18 mouse cellular contexts compared by ENCODE assay signal in the genomic region with DNA sequence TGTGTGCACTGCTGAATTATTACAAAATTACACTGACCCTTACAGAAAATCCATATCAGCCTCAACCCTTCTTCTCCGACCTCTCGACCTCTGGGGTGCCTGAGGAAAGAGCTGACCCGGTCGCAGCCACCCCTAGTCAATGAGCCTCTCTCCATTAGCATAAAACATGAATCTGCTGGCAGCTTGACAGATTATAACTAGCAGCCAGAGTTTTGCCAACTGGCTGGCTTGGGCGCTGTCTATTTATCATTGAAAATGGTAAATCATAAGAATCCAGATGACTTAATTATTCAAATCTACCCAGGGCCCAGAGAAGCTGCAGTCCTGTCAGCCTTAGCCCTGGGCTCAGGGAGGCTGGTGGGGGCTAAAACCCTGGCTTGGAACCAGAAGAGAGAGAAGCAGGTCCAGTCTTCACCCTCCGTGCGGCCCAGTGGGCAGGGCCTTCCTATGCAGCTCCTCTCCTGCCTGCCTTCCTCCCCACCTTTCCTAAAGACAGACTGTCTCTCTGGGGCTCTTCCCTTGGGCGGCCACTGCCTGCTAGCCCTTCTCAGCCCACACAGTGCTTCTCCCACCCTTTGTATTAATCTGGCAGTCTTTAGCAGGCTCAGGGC. TPM values are rescaled to one million over a fixed set of nuclear protein-coding genes. Genes with fewer than 3 reads are reported as not detected.
A peak's percentile ranks its signal among the peaks of the same experiment; 100 is the strongest.
DNase-seq lines count a peak whose midpoint lies in the region; ATAC-seq lines count a peak whose summit lies in the region.
"Had no signal": no experiment of that assay in that cellular context is flagged by ENCODE, and none has a peak within 500 bp of the region (broad histone marks: within the 10 kb centered on the region; RNA-seq: fewer than 3 reads in every experiment).

No protein-coding gene starts in this region.

- H3K27me3 ChIP-seq in neural tube, embryonic 11.5 days (ENCODE audit: control insufficient read depth, insufficient read depth, low read length) = no peaks in the 10 kb centered on the region
- peaks cover 3% of the 10 kb centered on the region for H3K27me3 ChIP-seq in hindbrain, embryonic 15.5 days
- H3K27me3 ChIP-seq in neural tube, embryonic 13.5 days = no peaks in the 10 kb centered on the region

- peak overlapping the region; percentile 79 for H3K27ac ChIP-seq in neural tube, embryonic 11.5 days (ENCODE audit: low read depth, low read length)
- peak overlapping the region; percentile 74 for H3K27ac ChIP-seq in hindbrain, embryonic 15.5 days (replicated peaks)
- peak overlapping the region; percentile 83 for H3K27ac ChIP-seq in neural tube, embryonic 13.5 days (replicated peaks)
- H3K27ac ChIP-seq: embryonic facial prominence, embryonic 12.5 days had no signal

- no peaks in the 10 kb centered on the region; the same call in 1 of the 2 replicates for H3K36me3 ChIP-seq in neural tube, embryonic 11.5 days (ENCODE audit: control insufficient read depth, insufficient read depth, low read length)
- H3K36me3 ChIP-seq in hindbrain, embryonic 15.5 days = no peaks in the 10 kb centered on the region
- no peaks in the 10 kb centered on the region for H3K36me3 ChIP-seq in neural tube, embryonic 13.5 days
- H3K36me3 ChIP-seq: embryonic facial prominence, embryonic 12.5 days had no signal

- no peak for DNase-seq in neural tube, embryonic 11.5 days (ENCODE audit: low spot score)
- no peak for DNase-seq in neural tube, embryonic 10.5 days (ENCODE audit: extremely low spot score, low spot score)
- DNase-seq in layer of hippocampus, adult 9-10 months (ENCODE audit: low spot score) = no peak
- DNase-seq in lung, postnatal 25 days (ENCODE audit: low spot score) = no peak
- no peak for DNase-seq in left cerebral cortex, postnatal 10 days (ENCODE audit: extremely low spot score in 1 of 2, low spot score in 2 of 2)
- DNase-seq: adrenal gland, postnatal 10 days; cerebellum, postnatal 36 days; gastrocnemius, postnatal 10 days; heart, postnatal 14 days; kidney, postnatal 10 days; layer of hippocampus, adult 9-11 months; liver; lung, adult 2 months had no signal

- peak overlapping the region; percentile 19 for H3K9ac ChIP-seq in neural tube, embryonic 11.5 days (ENCODE audit: low read length)
- H3K9ac ChIP-seq in hindbrain, embryonic 15.5 days = 0 out of 2 replicates have a peak overlapping the region, but pooled peaks have one; percentile 16
- peak overlapping the region; percentile 85 for H3K9ac ChIP-seq in neural tube, embryonic 13.5 days
- H3K9ac ChIP-seq: embryonic facial prominence, embryonic 12.5 days had no signal

- no peak for ATAC-seq in neural tube, embryonic 11.5 days (ENCODE audit: insufficient read depth, low FRiP score, low TSS enrichment)
- 0 out of 2 replicates have a peak, but pooled peaks have one; percentile 15 for ATAC-seq in hindbrain, embryonic 15.5 days (ENCODE audit: low FRiP score, low read depth)
- no peak for ATAC-seq in neural tube, embryonic 13.5 days (ENCODE audit: low read depth)
- ATAC-seq: intestine, postnatal 0 days had no signal

- intact Hi-C loops in left cerebral cortex, postnatal 10 days (cut with DNase I) = no loop called here

- no peak overlapping the region for H3K4me2 ChIP-seq in neural tube, embryonic 11.5 days (ENCODE audit: low read depth)
- H3K4me2 ChIP-seq in hindbrain, embryonic 15.5 days = peak overlapping the region; percentile 69
- peak overlapping the region; percentile 69 for H3K4me2 ChIP-seq in neural tube, embryonic 13.5 days
- H3K4me2 ChIP-seq: embryonic facial prominence, embryonic 12.5 days had no signal

- no peaks in the 10 kb centered on the region for H3K9me3 ChIP-seq in neural tube, embryonic 11.5 days (ENCODE audit: control insufficient read depth, low read length)
- no peaks in the 10 kb centered on the region for H3K9me3 ChIP-seq in hindbrain, embryonic 15.5 days
- no peaks in the 10 kb centered on the region for H3K9me3 ChIP-seq in neural tube, embryonic 13.5 days
- H3K9me3 ChIP-seq: embryonic facial prominence, embryonic 12.5 days; G1E had no signal

- H3K4me3 ChIP-seq in neural tube, embryonic 11.5 days (ENCODE audit: low read depth, low read length) = no peak overlapping the region
- no peak overlapping the region for H3K4me3 ChIP-seq in hindbrain, embryonic 15.5 days
- no peak overlapping the region for H3K4me3 ChIP-seq in neural tube, embryonic 13.5 days
- H3K4me3 ChIP-seq: embryonic facial prominence, embryonic 12.5 days had no signal

- WGBS in neural tube, embryonic 11.5 days = 66% methylated on average over 8 of the region's 8 CpGs
- WGBS in hindbrain, embryonic 15.5 days = 35% methylated on average over 8 of the region's 8 CpGs
- 32% methylated on average over 8 of the region's 8 CpGs for WGBS in neural tube, embryonic 13.5 days

- H3K4me1 ChIP-seq in neural tube, embryonic 11.5 days (ENCODE audit: control insufficient read depth, insufficient read depth, low read length) = peaks cover 54% of the 10 kb centered on the region
- H3K4me1 ChIP-seq in hindbrain, embryonic 15.5 days (replicated peaks) = peaks cover 49% of the 10 kb centered on the region
- peaks cover 82% of the 10 kb centered on the region for H3K4me1 ChIP-seq in neural tube, embryonic 13.5 days (replicated peaks)
- H3K4me1 ChIP-seq: embryonic facial prominence, embryonic 12.5 days had no signal

RNA-seq across cellular contexts. Expression of a gene that starts 58.7 kb away (rescaled TPM):
- 55.9 and 65.4 TPM in 2 replicates for polyA plus RNA-seq in neural tube, embryonic 11.5 days (2014; fragmentation: Nextera tagmentation; extraction: Ambion mirVana)
- 26.9 and 31.1 TPM in 2 replicates for polyA plus RNA-seq in hindbrain, embryonic 15.5 days (2015; fragmentation: Nextera tagmentation; extraction: Ambion mirVana)
- polyA plus RNA-seq in neural tube, embryonic 13.5 days (2015; fragmentation: Nextera tagmentation; extraction: Ambion mirVana) = 36.1 and 41.0 TPM in 2 replicates
- 10 to 100 TPM; 17.5 to 18.2 TPM for total RNA-seq in left cerebral cortex, postnatal 10 days (2021)

Comparison
In these comparisons a context has a peak if more than half of its experiments do, and no peak if none do; other contexts are left out.
1. H3K9ac ChIP-seq: peak in every context shown above with its lines; median percentile 85 in neural tube, embryonic 13.5 days; 19 in neural tube, embryonic 11.5 days; 16 in hindbrain, embryonic 15.5 days.